Mouse (Mus musculus): Measurements from ENCODE around the gene Fxyd2. TPM values are rescaled to one million over a fixed set of nuclear protein-coding genes. Genes with fewer than 3 reads are reported as not detected.

Fxyd2 gene
- polyA plus RNA-seq, 1 experiment from 2014 or later = 0.56 TPM

DNA sequence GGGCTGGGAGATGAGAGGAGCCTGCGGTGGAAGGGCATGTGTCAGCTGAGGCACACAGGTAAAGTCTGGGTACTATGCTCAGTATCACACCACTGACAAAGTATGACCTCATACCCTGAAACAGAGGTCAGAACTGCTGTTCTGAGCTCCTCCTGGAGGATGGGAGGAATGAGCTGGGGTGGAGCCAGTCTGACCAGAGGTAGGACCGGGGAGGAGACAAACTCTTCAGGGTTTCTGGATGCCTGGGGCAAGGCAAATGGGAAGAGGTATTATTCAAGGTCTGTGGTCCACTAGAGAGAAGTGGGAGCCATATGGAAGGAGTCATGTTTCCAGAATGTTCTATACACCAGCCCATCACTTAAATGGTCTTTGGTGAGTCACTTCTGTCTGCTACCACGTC, 11.6 kb downstream of the Fxyd2 start:
- no peak overlapping the region for H3K9ac ChIP-seq (ENCODE audit: low read length)
- no peak overlapping the region for H3K4me3 ChIP-seq (ENCODE audit: low read depth, low read length)
- DNase-seq (ENCODE audit: low spot score) (no peak), ATAC-seq (ENCODE audit: insufficient number of reproducible peaks, low FRiP score, low TSS enrichment, low read depth) (no peak)
- no peaks in the 10 kb centered on the region for H3K9me3 ChIP-seq (ENCODE audit: control insufficient read depth, low read length)
- no peaks in the 10 kb centered on the region for H3K36me3 ChIP-seq (ENCODE audit: control insufficient read depth, insufficient read depth, low read length)
- no peaks in the 10 kb centered on the region for H3K4me1 ChIP-seq (ENCODE audit: control insufficient read depth, insufficient read depth, low read length)
- no peak overlapping the region for H3K4me2 ChIP-seq (ENCODE audit: low read depth, severe bottlenecking)
- H3K27me3 ChIP-seq (ENCODE audit: control insufficient read depth, insufficient read depth, low read length) = no peaks in the 10 kb centered on the region
- WGBS = 76% methylated on average over 3 of the region's 3 CpGs
- H3K27ac ChIP-seq (replicated peaks; ENCODE audit: low read depth, low read length) = no peak overlapping the region

DNA sequence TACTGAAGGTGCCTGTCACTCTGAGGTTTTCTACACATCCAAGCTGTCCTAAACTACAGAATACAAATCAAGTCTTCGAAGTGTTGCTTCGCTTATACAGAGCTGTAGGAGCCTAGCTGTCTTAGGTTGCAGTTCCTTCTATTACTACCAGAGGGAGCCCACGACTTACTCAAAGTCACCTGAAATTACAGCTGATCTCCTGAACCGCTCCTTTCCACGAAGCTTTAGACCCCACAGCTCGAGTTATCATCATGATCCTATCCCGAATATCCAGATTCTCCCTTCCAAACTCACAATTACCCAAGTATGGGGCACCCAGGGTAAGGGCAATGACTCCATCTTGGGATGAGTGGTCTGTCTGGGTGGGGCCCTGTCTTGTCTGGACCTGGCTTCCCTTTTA, 12.3 kb downstream of the Fxyd2 start:
- no peaks in the 10 kb centered on the region for H3K27me3 ChIP-seq (ENCODE audit: control insufficient read depth, insufficient read depth, low read length)
- H3K36me3 ChIP-seq (ENCODE audit: control insufficient read depth, insufficient read depth, low read length) = no peaks in the 10 kb centered on the region
- H3K4me1 ChIP-seq (ENCODE audit: control insufficient read depth, insufficient read depth, low read length) = no peaks in the 10 kb centered on the region
- ATAC-seq (ENCODE audit: insufficient number of reproducible peaks, low FRiP score, low TSS enrichment, low read depth) (peak; percentile 23; the same call in 1 of the 2 replicates), DNase-seq (ENCODE audit: low spot score) (peak; percentile 39)
- H3K9me3 ChIP-seq (ENCODE audit: control insufficient read depth, low read length) = no peaks in the 10 kb centered on the region
- no peak overlapping the region for H3K9ac ChIP-seq (ENCODE audit: low read length)
- H3K4me2 ChIP-seq (ENCODE audit: low read depth, severe bottlenecking) = peak overlapping the region; percentile 31; the same call in 1 of the 2 replicates
- H3K27ac ChIP-seq (replicated peaks; ENCODE audit: low read depth, low read length) = no peak overlapping the region
- WGBS = 25% methylated on average over 7 of the region's 7 CpGs
- no peak overlapping the region for H3K4me3 ChIP-seq (ENCODE audit: low read depth, low read length)

DNA sequence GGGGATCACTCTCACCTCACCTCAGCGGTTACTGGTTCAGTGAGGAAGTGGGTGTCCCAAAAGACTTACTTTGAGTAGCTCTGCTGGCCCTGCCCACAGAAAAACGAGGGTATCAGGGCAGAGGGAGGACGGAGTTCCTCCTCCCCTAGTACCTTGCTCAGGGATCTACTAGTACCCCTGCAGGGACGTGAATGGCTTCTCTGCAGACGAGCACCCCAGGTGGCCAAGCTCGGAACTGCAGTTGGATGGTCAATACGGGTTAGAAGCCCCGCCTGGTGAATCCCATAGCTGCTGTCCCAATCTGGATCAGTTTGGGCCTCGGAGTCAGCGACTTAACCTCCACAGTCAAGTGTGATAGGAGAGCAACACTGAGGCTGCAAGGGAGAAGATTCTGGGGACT, 12.8 kb downstream of the Fxyd2 start:
- 8% methylated on average over 10 of the region's 10 CpGs for WGBS

DNA sequence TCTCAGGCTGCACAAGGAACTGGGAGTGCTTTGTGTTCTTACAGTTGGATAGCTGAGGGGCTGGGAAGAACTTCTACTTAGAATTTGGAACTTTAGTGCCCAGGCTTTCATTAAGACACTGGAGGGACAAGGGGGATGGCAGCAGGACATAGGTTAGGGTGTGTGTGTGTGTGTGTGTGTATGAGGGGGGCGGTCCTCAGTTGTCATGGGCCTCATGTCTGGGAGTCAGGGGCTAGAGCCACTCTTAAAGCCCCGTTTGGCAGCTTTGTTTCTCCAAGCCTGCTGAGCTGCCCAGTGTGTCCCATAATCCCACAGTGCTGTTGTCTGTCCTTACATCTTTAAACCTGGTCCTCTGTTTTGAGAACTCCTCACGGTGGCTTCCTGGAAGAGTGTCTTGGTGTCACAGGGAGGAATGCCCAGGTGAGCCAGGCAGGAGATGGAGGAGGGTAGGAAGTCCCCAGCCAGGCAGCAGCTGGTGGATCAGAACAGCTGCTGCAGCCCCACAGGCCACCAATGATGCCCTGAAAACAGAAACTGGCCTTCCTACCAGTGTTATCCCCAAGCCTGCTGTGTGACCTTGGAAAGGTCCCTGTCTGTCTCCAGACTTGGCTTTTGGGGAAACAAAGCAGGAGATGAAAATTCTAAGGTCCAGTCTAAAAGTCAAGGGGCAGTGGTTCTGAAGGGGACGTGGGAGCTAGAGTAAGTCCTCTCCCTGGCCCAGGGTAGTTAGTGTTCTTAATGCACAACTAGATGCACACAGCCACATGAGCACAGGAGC, 13.4 kb downstream of the Fxyd2 start:
- no peaks in the 10 kb centered on the region for H3K36me3 ChIP-seq (ENCODE audit: control insufficient read depth, insufficient read depth, low read length)
- H3K27me3 ChIP-seq (ENCODE audit: control insufficient read depth, insufficient read depth, low read length) = no peaks in the 10 kb centered on the region
- no peaks in the 10 kb centered on the region for H3K4me1 ChIP-seq (ENCODE audit: control insufficient read depth, insufficient read depth, low read length)
- no peak overlapping the region for H3K27ac ChIP-seq (replicated peaks; ENCODE audit: low read depth, low read length)
- no peak for DNase-seq (ENCODE audit: low spot score)
- no peaks in the 10 kb centered on the region for H3K9me3 ChIP-seq (ENCODE audit: control insufficient read depth, low read length)
- no peak overlapping the region for H3K9ac ChIP-seq (ENCODE audit: low read length)
- H3K4me2 ChIP-seq (ENCODE audit: low read depth, severe bottlenecking) = no peak overlapping the region
- ATAC-seq (ENCODE audit: insufficient number of reproducible peaks, low FRiP score, low TSS enrichment, low read depth) = no peak
- H3K4me3 ChIP-seq (ENCODE audit: low read depth, low read length) = no peak overlapping the region
- 80% methylated on average over 4 of the region's 4 CpGs for WGBS

More for the DNA sequence above, 12.8 kb downstream of the Fxyd2 start:
- H3K4me1 ChIP-seq (ENCODE audit: control insufficient read depth, insufficient read depth, low read length) = no peaks in the 10 kb centered on the region
- no peak overlapping the region for H3K27ac ChIP-seq (replicated peaks; ENCODE audit: low read depth, low read length)
- peak overlapping the region; percentile 31; the same call in 1 of the 2 replicates for H3K4me2 ChIP-seq (ENCODE audit: low read depth, severe bottlenecking)
- DNase-seq (ENCODE audit: low spot score) (peak; percentile 97), ATAC-seq (ENCODE audit: insufficient number of reproducible peaks, low FRiP score, low TSS enrichment, low read depth) (peak; percentile 35)
- no peaks in the 10 kb centered on the region for H3K9me3 ChIP-seq (ENCODE audit: control insufficient read depth, low read length)
- no peak overlapping the region for H3K9ac ChIP-seq (ENCODE audit: low read length)
- H3K27me3 ChIP-seq (ENCODE audit: control insufficient read depth, insufficient read depth, low read length) = no peaks in the 10 kb centered on the region
- no peak overlapping the region for H3K4me3 ChIP-seq (ENCODE audit: low read depth, low read length)
- H3K36me3 ChIP-seq (ENCODE audit: control insufficient read depth, insufficient read depth, low read length) = no peaks in the 10 kb centered on the region

DNA sequence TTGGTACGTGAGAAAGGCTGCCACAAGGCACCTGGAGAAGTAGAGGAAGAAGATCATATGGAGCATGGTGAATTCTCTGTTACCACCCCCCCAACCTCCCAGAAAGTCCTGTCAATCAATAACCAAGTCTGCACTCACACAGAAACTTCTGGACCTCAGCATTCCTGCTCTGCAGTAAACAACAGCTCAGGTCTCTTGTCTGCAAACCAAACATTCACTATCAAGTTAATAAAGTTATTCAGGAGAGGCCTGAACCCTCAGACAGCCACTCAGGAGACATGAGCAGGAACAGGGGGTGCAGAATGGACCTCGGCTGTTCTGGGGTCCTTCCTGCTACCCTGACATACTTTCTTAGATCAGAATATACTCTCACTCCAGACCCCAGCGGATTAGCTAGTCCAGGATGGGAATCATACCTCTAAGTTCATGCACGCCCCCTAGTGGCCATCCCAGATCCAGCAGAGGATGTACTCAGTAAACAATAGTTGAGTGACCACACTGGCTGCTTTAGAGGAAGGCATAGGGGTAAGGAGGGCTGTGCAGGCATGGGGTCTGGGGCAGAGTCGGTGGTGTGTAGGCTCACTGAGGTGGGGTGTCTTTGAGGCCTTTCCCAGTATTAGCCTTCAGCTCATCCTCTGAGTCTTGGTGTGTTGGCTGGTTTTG, 14.1 kb downstream of the Fxyd2 start:
- H3K27ac ChIP-seq (replicated peaks; ENCODE audit: low read depth, low read length) = no peak overlapping the region
- no peak overlapping the region for H3K4me3 ChIP-seq (ENCODE audit: low read depth, low read length)
- H3K9ac ChIP-seq (ENCODE audit: low read length) = no peak overlapping the region
- 54% methylated on average over 5 of the region's 5 CpGs for WGBS
- DNase-seq (ENCODE audit: low spot score) (peak; percentile 69), ATAC-seq (ENCODE audit: insufficient number of reproducible peaks, low FRiP score, low TSS enrichment, low read depth) (no peak)
- no peak overlapping the region for H3K4me2 ChIP-seq (ENCODE audit: low read depth, severe bottlenecking)
- no peaks in the 10 kb centered on the region for H3K9me3 ChIP-seq (ENCODE audit: control insufficient read depth, low read length)
- no peaks in the 10 kb centered on the region for H3K4me1 ChIP-seq (ENCODE audit: control insufficient read depth, insufficient read depth, low read length)
- no peaks in the 10 kb centered on the region for H3K36me3 ChIP-seq (ENCODE audit: control insufficient read depth, insufficient read depth, low read length)
- H3K27me3 ChIP-seq (ENCODE audit: control insufficient read depth, insufficient read depth, low read length) = no peaks in the 10 kb centered on the region

DNA sequence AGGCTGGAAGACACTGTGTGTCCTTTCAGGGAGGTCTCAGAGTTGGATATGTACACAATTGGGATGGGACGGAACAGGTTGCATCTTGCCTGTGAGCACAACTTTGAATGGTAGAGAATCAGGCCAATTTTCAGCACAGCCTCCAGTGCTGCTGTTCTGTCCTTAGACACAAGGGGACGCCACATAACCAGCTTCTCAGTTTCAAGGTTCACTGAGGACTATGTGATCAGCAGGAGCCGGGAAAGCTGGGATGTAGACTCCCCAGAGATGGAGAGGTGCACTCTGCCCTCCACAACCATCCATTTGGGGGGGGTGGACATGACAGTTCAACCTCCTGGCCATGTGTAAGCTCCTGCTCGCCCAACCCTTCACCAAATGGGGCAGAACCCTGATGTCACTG, 16.4 kb downstream of the Fxyd2 start:
- Histone ChIP-seq H3K36me3 (ENCODE audit: control insufficient read depth, insufficient read depth, low read length) (no peaks in the 10 kb centered on the region), H3K4me2 (ENCODE audit: low read depth, severe bottlenecking) (no peak overlapping the region), H3K9ac (ENCODE audit: low read length) (no peak overlapping the region), H3K4me1 (ENCODE audit: control insufficient read depth, insufficient read depth, low read length) (no peaks in the 10 kb centered on the region), H3K27ac (replicated peaks; ENCODE audit: low read depth, low read length) (no peak overlapping the region), H3K9me3 (ENCODE audit: control insufficient read depth, low read length) (no peaks in the 10 kb centered on the region), H3K27me3 (ENCODE audit: control insufficient read depth, insufficient read depth, low read length) (no peaks in the 10 kb centered on the region), H3K4me3 (ENCODE audit: low read depth, low read length) (no peak overlapping the region)
- 54% methylated on average over 4 of the region's 4 CpGs for WGBS
- ATAC-seq (ENCODE audit: insufficient number of reproducible peaks, low FRiP score, low TSS enrichment, low read depth) (no peak), DNase-seq (ENCODE audit: low spot score) (peak; percentile 40)

DNA sequence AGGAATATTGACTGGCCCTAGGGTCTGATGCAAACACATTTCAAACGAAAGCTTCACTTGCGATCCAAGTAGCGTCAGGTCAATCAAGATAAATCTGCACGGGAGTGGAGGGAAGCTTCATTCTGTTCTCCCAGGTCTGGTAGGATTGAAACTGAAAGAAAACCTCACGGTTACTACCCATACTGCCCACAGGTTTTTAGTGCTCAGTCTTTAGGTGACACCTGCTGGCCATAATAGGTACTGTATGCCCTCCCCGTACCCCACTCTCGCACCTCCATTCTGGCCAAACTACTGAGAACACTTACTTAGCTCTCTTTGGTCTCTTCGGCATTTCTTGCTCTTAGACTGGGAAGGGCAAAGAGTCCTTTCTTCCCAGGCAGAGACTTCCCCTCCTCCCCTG, 17.8 kb downstream of the Fxyd2 start:
- Histone ChIP-seq H3K36me3 (ENCODE audit: control insufficient read depth, insufficient read depth, low read length) (no peaks in the 10 kb centered on the region), H3K9ac (ENCODE audit: low read length) (no peak overlapping the region), H3K4me1 (ENCODE audit: control insufficient read depth, insufficient read depth, low read length) (no peaks in the 10 kb centered on the region), H3K9me3 (ENCODE audit: control insufficient read depth, low read length) (no peaks in the 10 kb centered on the region), H3K4me3 (ENCODE audit: low read depth, low read length) (no peak overlapping the region), H3K4me2 (ENCODE audit: low read depth, severe bottlenecking) (no peak overlapping the region), H3K27ac (replicated peaks; ENCODE audit: low read depth, low read length) (no peak overlapping the region), H3K27me3 (ENCODE audit: control insufficient read depth, insufficient read depth, low read length) (no peaks in the 10 kb centered on the region)
- ATAC-seq (ENCODE audit: insufficient number of reproducible peaks, low FRiP score, low TSS enrichment, low read depth) = no peak
- DNase-seq (ENCODE audit: low spot score) = peak; percentile 70
- WGBS = 30% methylated on average over 8 of the region's 8 CpGs

DNA sequence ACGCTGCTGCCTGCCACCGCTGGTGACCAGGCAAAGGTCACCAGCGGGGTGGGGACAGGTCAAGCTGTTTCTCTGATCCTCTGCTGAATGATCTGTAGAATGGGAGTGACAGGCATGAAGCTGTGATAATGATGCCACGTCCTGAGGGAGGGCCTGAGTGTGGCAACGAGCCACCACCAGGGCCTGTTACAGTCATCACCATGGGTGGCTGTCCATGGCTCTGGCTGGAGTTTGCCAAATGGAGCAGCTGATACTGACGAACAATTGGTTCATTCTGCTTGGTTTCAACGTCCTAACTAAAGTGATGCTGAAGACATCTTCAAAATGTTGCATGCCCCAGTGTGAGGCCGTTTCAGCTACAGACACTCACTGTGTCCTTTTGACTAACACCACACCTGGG, 18.8 kb downstream of the Fxyd2 start:
- Histone ChIP-seq H3K36me3 (ENCODE audit: control insufficient read depth, insufficient read depth, low read length) (no peaks in the 10 kb centered on the region), H3K9me3 (ENCODE audit: control insufficient read depth, low read length) (no peaks in the 10 kb centered on the region), H3K9ac (ENCODE audit: low read length) (no peak overlapping the region), H3K4me3 (ENCODE audit: low read depth, low read length) (no peak overlapping the region), H3K27ac (replicated peaks; ENCODE audit: low read depth, low read length) (no peak overlapping the region), H3K4me1 (ENCODE audit: control insufficient read depth, insufficient read depth, low read length) (no peaks in the 10 kb centered on the region), H3K27me3 (ENCODE audit: control insufficient read depth, insufficient read depth, low read length) (no peaks in the 10 kb centered on the region), H3K4me2 (ENCODE audit: low read depth, severe bottlenecking) (no peak overlapping the region)
- WGBS = 63% methylated on average over 8 of the region's 8 CpGs
- ATAC-seq (ENCODE audit: insufficient number of reproducible peaks, low FRiP score, low TSS enrichment, low read depth) (no peak), DNase-seq (ENCODE audit: low spot score) (no peak)

All from limb, embryonic 11.5 days (tissue).